Mouse (Mus musculus): ENCODE results near the gene Tmpo.
A peak's percentile ranks its signal among the peaks of the same experiment; 100 is the strongest.

The Tmpo gene

GRCm38 (mm10) chr10:91161006-91161405 lies 20.1 kb downstream of the Tmpo start:
- DNase-seq (ENCODE audit: low read depth, low spot score) = no peak

GRCm38 (mm10) chr10:91158442-91158841 lies 22.7 kb downstream of the Tmpo start:
- DNase-seq (ENCODE audit: low read depth, low spot score) = no peak

GRCm38 (mm10) chr10:91156338-91156737 lies 24.8 kb downstream of the Tmpo start:
- no peak for DNase-seq (ENCODE audit: low read depth, low spot score)

- no peak for DNase-seq (ENCODE audit: low read depth, low spot score)
These were observed 27.1 kb downstream of the Tmpo start for GRCm38 (mm10) chr10:91153894-91154503.

GRCm38 (mm10) chr10:91145413-91145812 lies 35.7 kb downstream of the Tmpo start:
- no peak for DNase-seq (ENCODE audit: low read depth, low spot score)

GRCm38 (mm10) chr10:91143313-91144230 lies 37.5 kb downstream of the Tmpo start:
- no peak for DNase-seq (ENCODE audit: low read depth, low spot score)

- no peak for DNase-seq (ENCODE audit: low read depth, low spot score)
These were observed 38.4 kb downstream of the Tmpo start for GRCm38 (mm10) chr10:91142654-91143191.

- no peak for DNase-seq (ENCODE audit: low read depth, low spot score)
These were observed 39.6 kb downstream of the Tmpo start for GRCm38 (mm10) chr10:91141564-91141963.

- no peak for DNase-seq (ENCODE audit: low read depth, low spot score)
These were observed 41.9 kb downstream of the Tmpo start for GRCm38 (mm10) chr10:91139148-91139766.

- DNase-seq (ENCODE audit: low read depth, low spot score) = no peak
These were observed 42.8 kb downstream of the Tmpo start for GRCm38 (mm10) chr10:91138317-91138716.

GRCm38 (mm10) chr10:91137400-91137799 lies 43.7 kb downstream of the Tmpo start:
- DNase-seq (ENCODE audit: low read depth, low spot score) = no peak

- DNase-seq (ENCODE audit: low read depth, low spot score) = no peak
These were observed 45.7 kb downstream of the Tmpo start for GRCm38 (mm10) chr10:91135302-91135972.

GRCm38 (mm10) chr10:91131565-91131964 lies 49.5 kb downstream of the Tmpo start:
- DNase-seq (ENCODE audit: low read depth, low spot score) = no peak

GRCm38 (mm10) chr10:91130792-91131191 lies 50.3 kb downstream of the Tmpo start:
- no peak for DNase-seq (ENCODE audit: low read depth, low spot score)

- no peak for DNase-seq (ENCODE audit: low read depth, low spot score)
These were observed 52.5 kb downstream of the Tmpo start for GRCm38 (mm10) chr10:91128551-91129160.

GRCm38 (mm10) chr10:91127395-91127794 lies 53.7 kb downstream of the Tmpo start:
- DNase-seq (ENCODE audit: low read depth, low spot score) = no peak

GRCm38 (mm10) chr10:91126618-91127355 lies 54.3 kb downstream of the Tmpo start:
- DNase-seq (ENCODE audit: low read depth, low spot score) = no peak

- peak; percentile 99 for DNase-seq (ENCODE audit: low read depth, low spot score)
These were observed 57.0 kb downstream of the Tmpo start, which contains the start of gene Slc25a3 for GRCm38 (mm10) chr10:91123828-91124822. Slc25a3 (minus strand) TSS chr10:91124059.

GRCm38 (mm10) chr10:91123281-91123827 lies 57.8 kb downstream of the Tmpo start:
- DNase-seq (ENCODE audit: low read depth, low spot score) = no peak
